Mouse (Mus musculus): Measurements from ENCODE around the gene Pick1.

Gene Pick1

GRCm38 (mm10) chr15:79270317-79271123 is 41.5 kb downstream of the Pick1 start:
- DNase-seq (ENCODE audit: low spot score), result no peak

GRCm38 (mm10) chr15:79271124-79271746 is 42.3 kb downstream of the Pick1 start:
- no peak for DNase-seq (ENCODE audit: low spot score)

GRCm38 (mm10) chr15:79273020-79273419 is 44.0 kb downstream of the Pick1 start:
- DNase-seq (ENCODE audit: low spot score), result no peak

GRCm38 (mm10) chr15:79277728-79278127 is 48.8 kb downstream of the Pick1 start:
- no peak for DNase-seq (ENCODE audit: low spot score)

- DNase-seq (ENCODE audit: low spot score), result no peak
Measured at GRCm38 (mm10) chr15:79280209-79280608, 51.2 kb downstream of the Pick1 start.

GRCm38 (mm10) chr15:79280850-79281249 is 51.9 kb downstream of the Pick1 start:
- no peak for DNase-seq (ENCODE audit: low spot score)

- DNase-seq (ENCODE audit: low spot score), result no peak
Measured at GRCm38 (mm10) chr15:79281389-79281788, 52.4 kb downstream of the Pick1 start.

GRCm38 (mm10) chr15:79282434-79282833 is 53.5 kb downstream of the Pick1 start:
- no peak for DNase-seq (ENCODE audit: low spot score)

- no peak for DNase-seq (ENCODE audit: low spot score)
Measured at GRCm38 (mm10) chr15:79283371-79283770, 54.4 kb downstream of the Pick1 start.

- DNase-seq (ENCODE audit: low spot score), result no peak
Measured at GRCm38 (mm10) chr15:79285399-79285798, 56.4 kb downstream of the Pick1 start, which contains the start of gene Baiap2l2. Baiap2l2 (minus strand) TSS chr15:79285537.

GRCm38 (mm10) chr15:79286141-79286540 is 57.2 kb downstream of the Pick1 start:
- no peak for DNase-seq (ENCODE audit: low spot score)

GRCm38 (mm10) chr15:79287091-79287490 is 58.1 kb downstream of the Pick1 start:
- DNase-seq (ENCODE audit: low spot score), result no peak

GRCm38 (mm10) chr15:79288387-79288786 is 59.4 kb downstream of the Pick1 start:
- no peak for DNase-seq (ENCODE audit: low spot score)

GRCm38 (mm10) chr15:79289441-79289840 is 60.5 kb downstream of the Pick1 start:
- no peak for DNase-seq (ENCODE audit: low spot score)

- no peak for DNase-seq (ENCODE audit: low spot score)
Measured at GRCm38 (mm10) chr15:79290340-79290739, 61.4 kb downstream of the Pick1 start.

GRCm38 (mm10) chr15:79292779-79293178 is 63.8 kb downstream of the Pick1 start:
- DNase-seq (ENCODE audit: low spot score), result no peak

- no peak for DNase-seq (ENCODE audit: low spot score)
Measured at GRCm38 (mm10) chr15:79298553-79298952, 69.6 kb downstream of the Pick1 start.

Data from layer of hippocampus, adult 9-10 months (tissue).